Mouse (Mus musculus) kidney, adult 2 months (tissue): Measurements from ENCODE around the gene Pparg.

Experiments
- CTCF ChIP-seq: fragments of 200-500 bp; conservative IDR thresholded peaks from 2 replicates; pipeline ENCODE4 v1.5.1; 2011; ENCODE audit warnings: low read depth, mild to moderate bottlenecking, control low read depth, low read length, moderate library complexity, mixed read lengths; ENCODE audit not compliant: insufficient read depth, insufficient read length
- POLR2A ChIP-seq: fragments of 200-500 bp; IDR thresholded peaks from one replicate; pipeline ENCODE4 v1.6.1; 2011; ENCODE audit warnings: low read depth, low read length, control low read depth

GRCm38 (mm10) chr6:115343096-115343495 is 17.7 kb upstream of the Pparg start:
- TF ChIP-seq POLR2A (no peak), CTCF (no peak)
